Mouse (Mus musculus) monocyte, adult 2 months (primary cell): ENCODE measurements around the gene Gapdh.

Experiments
- DNase-seq, 2 experiments: peaks; one replicate each; pipeline ENCODE4 v3.0.0; 2022; ENCODE audit warnings: low spot score in 2 of 2, low read depth in 1 of 2

Gene Gapdh

DNA sequence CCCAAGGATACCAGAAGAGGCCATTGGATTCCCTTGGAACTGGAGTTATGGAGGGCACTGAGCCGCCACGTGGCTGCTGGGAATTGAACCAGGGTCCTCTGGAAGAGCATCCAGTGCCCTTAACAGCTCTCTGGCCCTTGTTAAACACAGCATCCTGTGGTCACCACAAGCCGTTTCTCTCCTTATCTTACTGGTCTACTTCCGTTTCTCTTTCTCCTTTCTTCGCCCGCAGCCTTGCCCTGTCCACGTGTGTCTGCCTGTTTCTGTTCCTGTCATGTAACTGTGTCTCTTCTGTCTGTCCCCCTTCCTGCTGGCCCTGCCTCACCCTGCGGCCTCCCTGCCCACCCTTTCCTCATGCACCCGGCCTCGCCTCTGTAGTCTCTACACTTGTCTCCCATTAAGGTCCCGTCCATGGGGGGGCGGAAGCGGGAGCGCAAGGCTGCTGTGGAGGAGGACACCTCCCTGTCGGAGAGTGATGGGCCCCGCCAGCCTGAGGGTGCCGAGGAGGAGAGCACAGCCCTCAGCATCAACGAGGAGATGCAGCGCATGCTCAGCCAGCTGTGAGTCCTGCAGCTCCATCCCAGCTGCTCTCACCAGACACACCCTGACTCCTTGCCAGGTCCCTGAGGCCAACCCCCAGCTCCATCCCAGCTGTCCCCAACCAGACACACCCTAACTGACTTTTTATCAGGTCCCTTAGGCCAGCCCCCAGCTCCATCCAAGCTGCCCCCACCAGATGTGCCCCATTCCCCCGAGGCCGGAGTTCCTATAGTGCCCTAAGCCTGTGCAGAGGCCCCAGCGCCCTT lies 13.9 kb downstream of the Gapdh start:
- DNase-seq = no peak

DNA sequence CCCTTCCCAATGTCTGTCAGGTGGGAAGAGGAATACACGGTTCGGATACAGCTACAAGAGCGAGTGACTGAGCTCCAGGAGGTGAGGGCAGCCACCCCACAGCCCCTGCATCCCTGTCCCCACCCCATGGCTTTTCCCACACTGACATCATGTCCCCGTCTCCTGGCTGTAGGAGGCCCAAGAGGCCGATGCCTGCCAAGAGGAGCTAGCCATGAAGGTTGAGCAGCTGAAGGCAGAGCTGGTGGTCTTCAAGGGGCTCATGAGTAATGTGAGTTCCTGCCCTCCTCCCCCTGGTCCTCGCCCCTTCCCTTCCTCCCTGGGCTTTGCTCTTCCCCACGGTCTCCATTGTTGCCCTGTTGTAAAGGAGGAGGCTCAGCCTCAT lies 16.7 kb downstream of the Gapdh start:
- no peak for DNase-seq

DNA sequence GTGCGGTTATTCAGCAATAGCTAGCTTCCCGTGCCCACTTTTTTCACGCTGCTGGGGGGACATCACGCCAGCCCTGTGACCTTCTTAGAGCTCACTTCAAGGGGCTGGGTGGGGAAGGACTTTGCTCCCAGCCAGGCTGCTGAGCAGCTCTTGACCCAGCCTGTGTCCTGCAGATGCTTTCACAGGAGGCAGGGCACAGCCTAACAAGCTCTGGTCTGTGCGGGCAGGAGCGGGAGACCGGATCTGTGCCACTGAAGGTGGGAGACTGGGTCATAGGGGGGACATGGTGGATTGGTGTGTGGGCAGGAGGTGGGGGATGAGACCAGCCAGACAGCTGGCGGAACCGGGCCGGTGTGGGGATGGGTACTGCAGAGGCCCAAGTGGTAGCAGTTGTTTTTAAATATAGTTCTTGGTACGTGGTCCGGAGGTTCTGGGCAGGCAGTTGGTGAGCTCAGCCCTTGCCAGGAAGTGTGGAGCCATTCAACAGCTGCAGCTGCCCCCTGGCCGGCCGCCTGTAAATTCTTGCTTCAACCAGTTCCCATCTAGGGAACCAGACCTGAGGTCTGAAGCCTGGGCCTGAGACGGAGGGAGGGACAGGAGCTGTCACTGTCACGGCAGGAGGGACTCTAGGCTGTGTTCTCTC lies 17.2 kb downstream of the Gapdh start:
- DNase-seq = no peak

DNA sequence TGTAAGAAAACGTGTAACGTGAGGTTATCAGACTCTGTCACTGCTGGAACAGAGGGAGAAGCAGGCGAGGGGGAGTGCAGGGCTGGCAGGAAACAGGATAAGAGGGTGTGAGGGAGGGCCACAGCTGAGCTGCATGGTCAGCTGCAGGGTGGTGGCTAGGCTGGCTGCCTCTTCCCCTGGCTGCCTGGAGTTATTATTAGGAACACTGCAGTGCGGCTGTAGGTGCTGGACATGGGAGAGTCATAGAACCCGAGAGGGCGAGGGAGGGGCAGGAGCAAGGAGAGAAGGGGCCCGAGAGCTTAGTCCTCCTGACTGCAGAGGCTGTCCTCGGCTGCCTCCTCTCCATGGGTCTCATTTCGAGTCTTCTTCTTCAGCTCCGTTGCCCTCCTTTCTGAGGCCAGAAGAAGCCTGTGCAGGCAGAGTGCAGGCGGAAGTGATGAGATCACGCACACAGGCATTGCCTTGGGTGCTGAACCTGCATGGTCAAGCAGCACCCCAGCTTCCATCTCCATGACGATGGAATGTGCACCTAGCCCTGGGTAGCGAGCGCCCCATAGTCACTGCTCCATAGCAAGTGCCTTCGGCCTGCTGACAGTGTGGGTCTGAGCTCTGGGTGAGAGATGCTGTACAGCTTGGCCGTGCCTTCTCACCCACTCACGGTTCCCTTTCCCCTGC lies 17.9 kb downstream of the Gapdh start:
- DNase-seq = no peak

DNA sequence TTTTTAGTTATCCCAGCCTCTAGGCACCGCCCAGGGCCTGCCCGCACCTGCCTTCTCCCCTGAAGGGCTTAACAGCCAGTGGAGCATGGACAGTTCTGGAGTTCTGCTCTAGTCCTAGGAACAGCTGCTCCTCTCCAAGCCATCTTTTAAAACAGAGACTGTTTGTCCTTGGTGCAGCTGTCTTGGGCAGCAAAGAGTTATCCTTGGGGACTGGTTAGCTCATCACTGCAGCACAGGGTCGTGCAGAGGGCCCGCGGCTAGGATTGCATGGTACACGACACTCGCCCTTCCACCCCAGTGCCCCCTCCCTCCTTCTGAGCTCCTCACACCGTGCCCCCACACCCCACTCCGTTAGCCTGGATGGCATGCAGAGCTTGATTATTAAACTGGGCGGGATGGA lies 18.9 kb downstream of the Gapdh start:
- DNase-seq = no peak

DNA sequence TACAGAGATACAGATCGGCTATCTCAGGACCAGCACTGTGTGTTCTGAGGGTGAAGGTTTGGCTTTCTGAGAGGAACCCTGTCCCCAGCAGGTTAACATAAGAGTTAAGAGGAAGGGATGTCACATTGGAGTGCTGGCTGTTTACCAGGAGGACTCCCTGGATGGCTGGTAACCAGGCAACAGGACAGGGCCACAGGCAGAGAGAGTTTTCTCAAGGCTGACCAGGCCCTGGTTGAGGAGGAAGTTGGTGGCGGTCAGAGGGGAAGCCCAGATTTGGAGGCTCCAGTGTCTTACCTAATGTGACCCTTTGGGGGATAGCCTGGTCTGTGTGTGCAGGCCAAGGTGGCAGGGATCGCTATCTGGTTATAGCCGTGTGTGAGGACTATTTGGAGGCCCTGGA lies 19.5 kb downstream of the Gapdh start:
- peak in 1 of 2 experiments; percentile 55 for DNase-seq

DNA sequence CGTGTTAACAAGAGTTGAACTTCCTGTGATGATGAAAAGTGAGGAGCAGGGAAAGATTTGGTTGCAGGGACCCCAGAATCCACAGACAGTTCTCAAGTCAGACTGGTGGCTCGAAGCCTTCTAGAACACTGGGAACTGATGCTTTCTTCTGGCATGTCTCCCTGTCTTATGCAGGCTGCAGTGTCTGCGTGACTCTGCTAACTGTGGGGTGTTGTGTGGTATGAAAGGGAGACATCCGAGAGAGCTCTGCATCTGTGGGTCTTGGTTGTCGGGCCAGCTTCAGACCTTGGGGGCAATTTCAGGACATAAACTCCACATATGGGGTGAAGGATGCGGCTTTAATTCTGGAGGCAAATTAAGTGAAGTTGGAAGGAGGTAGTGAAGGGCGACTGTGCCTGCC lies 20.1 kb downstream of the Gapdh start:
- DNase-seq = no peak

DNA sequence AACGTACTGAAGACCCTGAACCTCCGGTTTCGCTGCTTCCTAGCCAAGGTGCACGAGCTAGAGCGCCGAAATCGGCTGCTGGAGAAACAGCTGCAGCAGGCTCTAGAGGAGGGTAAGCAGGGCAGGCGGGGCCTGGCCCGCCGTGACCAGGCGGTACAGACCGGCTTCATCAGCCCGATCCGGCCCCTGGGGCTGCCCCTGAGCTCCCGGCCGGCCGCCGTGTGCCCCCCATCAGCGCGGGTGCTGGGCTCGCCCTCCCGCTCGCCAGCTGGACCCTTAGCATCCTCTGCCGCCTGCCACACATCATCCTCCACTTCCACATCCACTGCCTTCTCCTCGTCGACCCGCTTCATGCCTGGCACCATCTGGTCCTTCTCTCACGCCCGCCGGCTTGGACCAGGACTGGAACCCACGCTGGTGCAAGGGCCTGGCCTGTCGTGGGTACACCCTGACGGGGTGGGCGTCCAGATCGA lies 20.8 kb downstream of the Gapdh start:
- DNase-seq = no peak

DNA sequence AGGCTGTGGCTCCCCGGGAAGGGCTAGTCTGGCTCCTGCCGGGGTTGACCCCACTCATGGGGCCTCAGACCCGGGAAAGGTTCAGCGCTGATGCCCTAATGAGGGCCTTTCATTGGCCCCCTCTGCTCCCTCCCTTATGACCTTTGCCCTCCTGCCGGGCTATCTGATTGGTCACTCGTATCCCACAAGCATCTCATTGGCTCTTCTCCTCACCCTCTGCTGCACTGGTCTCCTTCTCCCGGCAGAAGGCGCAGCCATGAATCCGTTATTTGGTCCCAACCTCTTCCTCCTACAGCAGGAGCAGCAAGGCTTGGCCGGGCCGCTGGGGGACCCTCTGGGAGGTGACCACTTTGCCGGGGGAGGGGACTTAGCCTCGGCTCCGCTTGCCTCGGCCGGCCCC lies 21.3 kb downstream of the Gapdh start, which contains the start of gene Iffo1:
TSS of gene Iffo1 (plus strand) at position 241 of the 400 bp plus-strand sequence.
- peak in 1 of 2 experiments; percentile 70 for DNase-seq

DNA sequence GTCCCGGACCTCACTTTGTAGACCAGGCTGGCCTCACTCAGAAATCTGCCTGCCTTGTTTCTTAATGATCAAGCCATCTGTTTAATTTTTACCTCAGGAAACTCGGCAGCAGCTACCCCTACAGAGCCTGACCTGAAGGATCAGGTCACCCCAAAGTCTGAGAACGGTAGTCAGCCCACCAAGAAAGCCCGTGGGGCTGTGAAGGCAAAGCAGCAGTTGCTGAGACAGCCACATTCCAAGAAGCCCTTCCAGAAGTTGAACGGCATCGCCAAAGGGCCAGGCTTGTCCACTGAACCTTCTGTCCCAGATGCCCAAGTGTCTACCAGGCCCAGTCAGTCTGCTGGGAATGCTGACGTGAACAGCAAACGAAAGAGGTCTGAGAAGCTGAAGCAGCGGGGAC lies 22.4 kb downstream of the Gapdh start:
- DNase-seq = no peak

DNA sequence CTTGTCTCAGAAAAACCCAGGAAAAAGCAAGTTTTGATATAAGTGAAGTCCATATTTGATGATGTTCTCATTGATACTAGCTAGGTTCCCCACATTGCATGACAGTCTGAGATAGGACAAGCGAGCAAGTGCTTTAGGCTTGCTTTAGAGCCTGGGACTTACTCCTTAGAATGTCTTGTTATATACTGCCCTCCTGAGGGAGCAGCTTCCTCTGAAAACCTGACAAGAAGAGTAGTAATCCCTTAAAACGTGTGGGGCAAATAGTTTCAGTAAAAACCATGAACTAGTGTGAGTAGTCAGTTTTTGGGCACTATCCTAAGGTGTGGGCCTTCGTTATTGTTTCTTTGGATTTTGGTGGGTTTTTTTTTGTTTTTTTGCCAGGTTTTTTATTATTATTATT lies 23.1 kb downstream of the Gapdh start:
- DNase-seq = no peak

DNA sequence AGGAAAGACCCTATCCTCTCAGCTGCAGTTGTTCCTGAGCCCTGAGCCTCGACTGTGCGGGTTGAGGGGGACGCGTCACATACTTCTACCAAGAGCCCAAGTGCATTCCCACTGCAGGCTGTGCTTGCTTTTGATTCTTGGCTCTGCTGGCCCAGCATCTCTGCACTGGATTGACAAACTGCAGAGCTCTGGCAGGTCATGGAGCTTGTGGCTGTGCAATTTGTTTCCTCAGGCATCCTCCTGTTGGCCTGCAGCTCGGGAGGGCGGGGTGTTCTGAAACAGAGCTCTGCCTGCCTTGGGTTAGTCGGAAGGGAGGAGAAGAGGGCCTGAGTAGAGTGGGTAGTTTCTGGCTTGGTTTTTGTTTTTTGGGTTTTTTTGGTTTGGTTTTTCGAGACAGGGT lies 23.8 kb downstream of the Gapdh start:
- no peak for DNase-seq

DNA sequence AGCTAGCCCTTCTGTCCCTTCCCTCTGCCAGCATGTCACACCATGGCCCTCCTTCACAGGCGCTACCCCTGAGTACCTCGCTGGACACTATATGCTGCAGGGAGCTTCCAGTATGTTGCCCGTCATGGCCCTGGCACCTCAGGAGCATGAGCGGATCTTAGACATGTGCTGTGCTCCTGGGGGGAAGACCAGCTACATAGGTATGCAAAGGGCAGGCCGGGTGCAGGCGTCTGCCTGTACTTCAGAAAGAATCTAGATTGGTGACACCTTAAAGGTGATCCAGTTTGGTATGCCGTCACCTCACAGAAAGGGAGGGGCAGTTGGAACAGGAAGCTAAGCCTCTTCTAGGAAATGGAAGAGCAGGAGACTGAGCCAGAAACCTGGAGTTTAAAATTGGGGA lies 26.5 kb downstream of the Gapdh start:
- no peak for DNase-seq

DNA sequence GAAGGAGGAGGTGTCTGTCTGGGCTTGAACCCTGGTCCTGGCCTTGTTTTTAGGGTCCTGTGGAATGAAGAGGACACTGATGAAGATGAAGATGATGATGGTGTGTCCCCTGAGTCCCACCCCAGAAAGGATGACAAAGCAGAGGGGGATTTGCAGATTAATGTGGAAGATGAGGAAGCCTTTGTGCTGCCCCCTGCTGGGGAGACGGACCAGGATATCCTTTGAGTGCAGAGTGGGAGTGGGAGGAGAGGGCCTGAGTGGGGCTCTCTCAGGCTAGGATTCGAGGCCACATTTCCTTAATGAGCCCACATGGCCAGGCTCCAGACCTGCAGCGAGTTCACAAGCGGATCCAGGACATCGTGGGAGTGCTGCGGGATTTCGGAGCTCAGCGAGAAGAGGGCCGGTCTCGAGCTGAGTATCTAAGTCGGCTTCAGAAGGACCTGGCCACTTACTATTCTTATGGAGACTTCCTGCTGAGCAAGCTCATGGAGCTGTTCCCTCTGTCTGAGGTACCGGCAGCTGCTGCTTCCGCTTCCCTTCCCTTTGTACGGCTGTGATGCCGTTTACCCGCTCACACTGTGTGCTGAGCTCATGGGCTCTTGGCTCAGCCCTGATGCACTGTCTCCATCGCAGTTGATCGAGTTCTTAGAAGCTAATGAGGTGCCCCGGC lies 29.1 kb downstream of the Gapdh start:
- DNase-seq = no peak

DNA sequence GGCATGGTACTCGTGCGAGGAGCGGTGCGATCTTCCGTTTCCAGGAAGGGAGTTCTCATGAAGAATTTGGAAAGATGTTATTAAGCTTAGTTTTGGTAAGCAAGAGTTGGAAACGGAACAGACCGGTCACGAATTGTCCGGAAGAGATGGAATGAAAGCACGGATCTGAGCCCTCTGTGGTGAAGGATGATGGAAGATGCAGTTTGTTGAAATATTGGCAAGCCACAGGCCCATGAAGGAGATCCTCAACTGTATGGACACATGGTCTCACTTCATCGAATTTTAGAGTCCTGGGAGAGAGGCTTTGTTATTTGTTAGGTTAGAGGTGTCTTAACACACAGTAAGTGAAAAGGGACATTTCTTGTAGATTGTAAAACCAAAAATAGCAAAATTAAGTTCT lies 33.8 kb downstream of the Gapdh start:
- DNase-seq = no peak

DNA sequence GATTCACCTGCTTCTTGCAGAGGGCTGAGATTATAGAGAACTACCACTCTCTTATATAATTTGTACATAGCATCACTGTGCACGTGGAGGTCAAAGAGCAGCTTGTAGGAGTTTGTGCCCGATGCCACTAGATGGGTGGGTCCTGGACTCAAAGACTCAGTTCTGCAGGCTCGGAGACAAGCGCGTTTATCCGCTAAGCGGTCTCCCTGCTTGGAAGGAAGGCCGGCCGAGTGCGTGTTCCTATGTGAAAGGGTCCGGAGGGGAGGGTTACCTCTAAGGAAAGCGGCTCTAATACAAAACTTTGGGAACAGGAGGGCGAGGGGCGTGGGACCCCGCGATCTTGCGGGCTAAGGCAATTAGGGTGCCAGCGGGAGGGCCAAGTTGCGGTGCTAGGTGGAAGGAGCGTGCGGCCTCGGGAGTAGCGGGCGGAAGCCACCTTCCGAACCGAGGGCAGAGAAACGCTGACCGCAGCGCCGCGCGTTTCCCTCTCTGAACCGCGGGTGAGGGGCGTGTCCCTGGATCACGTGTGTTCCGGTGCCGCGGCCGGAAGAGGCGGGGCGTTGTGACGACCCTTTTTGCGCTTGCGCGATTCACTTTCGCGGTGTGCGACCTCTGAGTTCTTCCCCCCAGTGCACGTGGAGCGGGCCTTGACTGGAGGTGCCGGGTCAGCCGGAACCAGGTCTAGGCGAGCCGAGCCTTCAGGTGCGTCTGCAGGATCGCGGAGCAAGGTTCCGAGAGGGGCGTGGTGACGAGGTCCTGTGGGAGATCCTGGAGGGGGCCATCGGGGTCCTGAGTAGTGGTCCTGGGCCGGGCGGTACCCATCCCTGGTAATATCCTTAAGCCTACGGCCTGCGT lies 34.7 kb downstream of the Gapdh start, which contains the start of gene Nop2:
TSS of gene Nop2 (plus strand) at position 608 of the 855 bp plus-strand sequence.
- DNase-seq = peak; percentile 50 to 77

DNA sequence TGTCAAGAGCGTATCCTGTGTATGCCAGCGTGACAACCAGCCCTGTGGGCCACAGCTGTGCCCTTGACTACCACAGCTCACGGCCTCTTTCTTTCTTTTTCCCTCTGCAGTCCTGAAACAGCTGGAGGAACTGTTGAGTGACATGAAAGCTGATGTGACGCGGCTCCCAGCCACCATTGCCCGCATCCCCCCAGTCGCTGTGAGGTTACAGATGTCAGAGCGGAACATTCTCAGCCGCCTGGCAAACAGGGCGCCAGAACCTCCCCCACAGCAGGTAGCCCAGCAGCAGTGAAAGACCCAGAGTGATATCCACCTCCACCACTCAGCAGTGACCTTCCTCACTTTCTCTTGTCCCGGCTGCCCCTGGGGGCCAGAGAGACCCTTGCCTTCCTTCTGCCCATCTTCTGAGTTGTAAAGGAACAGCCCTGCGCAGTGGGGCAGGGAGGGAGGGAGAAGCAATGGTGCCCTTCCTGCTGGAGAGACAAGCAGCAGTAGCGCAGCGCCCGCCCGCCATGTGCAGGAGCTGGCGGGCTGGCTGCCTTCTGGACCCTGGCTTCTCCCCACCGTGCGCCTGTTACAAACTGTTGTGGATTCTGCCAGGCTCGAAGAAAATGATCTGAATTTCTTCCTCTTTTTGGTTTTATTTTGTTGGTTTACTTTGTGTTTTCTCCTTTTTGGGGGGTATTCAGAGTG lies 36.4 kb downstream of the Gapdh start:
- DNase-seq = no peak

DNA sequence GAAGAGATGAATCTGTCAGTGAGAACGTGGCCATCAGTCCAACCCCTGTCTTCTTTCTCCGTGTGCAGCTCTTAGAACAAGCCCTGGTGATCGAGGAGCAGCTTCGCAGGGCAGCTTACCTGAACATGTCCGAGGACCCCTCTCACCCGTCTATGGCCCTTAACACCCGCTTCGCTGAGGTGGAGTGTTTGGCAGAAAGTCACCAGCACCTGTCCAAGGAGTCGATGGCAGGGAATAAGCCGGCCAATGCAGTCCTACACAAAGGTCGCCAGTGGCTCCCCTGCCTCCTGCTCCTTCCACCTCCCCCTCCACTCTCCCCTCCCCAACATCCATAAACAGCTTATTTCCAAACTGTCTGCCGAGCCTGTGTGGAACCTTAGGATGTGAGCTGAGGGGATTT lies 37.5 kb downstream of the Gapdh start:
- DNase-seq = no peak

DNA sequence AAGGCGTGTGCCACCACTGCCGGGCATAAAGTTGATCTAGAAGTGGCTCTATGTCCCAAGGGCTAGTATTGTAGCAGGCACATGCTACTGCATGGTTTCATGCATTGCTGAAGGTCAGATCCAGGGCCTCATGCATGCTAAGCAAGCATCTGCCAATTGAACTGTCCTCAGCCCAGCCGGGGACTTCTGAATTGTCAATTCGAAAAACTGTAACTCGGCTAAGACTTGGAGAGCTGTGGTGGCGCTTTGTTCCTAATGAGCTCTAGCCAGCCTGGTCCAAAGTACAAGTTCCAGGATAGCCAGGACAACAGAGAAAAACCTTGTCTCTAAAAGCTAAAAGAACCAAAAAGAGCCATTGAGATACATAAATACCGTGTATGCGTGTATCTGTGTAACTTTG lies 46.9 kb downstream of the Gapdh start:
- no peak for DNase-seq

DNA sequence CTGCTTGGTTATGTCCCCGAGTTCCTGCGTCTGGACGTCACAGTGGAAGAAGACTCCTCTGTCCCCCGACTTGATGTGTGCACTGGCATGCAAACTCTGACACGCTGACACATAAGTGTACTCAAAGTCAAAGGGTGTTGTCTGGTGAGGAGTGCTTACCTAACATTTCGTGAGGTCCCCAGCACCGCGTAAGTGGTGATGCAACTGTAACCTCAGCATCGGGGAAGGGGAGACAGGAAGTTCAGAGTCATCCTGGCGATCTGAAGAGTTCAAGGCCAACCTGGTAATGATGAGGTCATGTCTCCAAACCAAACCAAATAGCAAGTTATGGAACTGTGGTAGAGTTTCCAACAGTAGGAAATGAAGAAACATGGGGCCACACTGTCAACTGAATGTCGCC lies 53.7 kb downstream of the Gapdh start:
- DNase-seq = no peak
